Mouse (Mus musculus): ENCODE results near the gene Slc39a11.
A peak's percentile ranks its signal among the peaks of the same experiment; 100 is the strongest.

The Slc39a11 gene

GRCm38 (mm10) chr11:113507716-113508480 is 142.0 kb downstream of the Slc39a11 start:
- DNase-seq (ENCODE audit: low spot score) = no peak

GRCm38 (mm10) chr11:113505551-113506160 is 144.2 kb downstream of the Slc39a11 start:
- no peak for DNase-seq (ENCODE audit: low spot score)

DNA sequence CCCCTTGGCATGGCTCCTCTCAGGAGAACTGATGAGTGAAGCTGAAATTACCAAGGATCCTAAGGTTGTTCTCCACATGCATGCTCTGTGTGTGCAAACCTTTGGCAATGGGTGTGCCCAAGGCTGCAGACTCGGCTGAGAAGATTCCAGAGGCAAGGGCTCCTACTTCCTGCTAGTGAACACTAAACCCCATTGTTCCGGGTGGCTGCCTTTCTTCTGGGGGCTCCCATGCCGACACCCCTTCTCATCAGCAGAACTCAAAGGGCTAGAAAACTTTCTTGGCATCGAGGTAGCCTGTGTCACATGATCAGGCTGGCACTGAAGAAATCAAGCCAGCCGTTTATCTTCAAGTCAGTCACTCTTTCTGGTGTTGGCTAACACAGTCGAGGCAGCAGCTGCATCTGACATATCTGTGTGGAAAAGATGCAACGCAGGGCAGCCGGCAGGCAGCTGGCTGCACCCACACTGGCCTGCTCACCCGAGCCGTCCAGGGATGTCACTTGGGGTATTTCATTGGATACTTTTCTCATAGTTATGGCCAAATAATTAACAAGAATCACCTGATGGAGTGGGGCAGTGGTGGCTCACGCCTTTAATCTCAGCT is 145.3 kb downstream of the Slc39a11 start:
- DNase-seq (ENCODE audit: low spot score) = no peak

- DNase-seq (ENCODE audit: low spot score) = no peak
These were observed 146.9 kb downstream of the Slc39a11 start for GRCm38 (mm10) chr11:113502968-113503367.

DNA sequence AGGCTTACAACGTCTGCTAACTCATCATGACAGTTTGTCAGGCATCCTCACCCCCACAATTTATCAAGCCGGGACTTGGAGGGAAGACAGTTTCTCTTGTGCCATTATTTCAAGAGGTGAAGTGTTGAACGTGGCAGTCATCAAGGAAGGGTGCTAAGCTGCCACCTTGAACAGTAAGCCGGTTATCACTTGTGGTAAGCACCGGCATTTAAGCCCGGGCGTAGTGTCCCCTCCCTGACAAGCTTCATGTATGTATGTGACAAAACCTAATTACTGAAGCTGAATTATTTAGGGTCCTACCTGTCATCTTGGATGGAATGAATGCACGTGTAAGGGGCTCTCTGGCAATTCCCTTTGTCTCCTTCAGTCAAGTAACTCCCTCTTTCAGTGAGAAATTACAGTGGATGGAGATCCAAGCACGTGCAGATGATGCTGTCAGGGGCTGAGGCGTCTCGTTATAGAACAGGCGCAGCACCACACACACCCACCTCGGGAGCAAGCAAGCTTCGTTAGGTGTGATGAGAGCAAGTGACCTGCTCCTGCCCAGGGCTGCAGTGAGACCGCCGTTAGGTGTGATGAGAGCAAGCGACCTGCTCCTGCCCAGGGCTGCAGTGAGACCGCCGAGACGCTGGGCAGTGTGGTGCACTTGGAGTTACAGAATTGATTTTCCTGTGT is 149.1 kb downstream of the Slc39a11 start:
- no peak for DNase-seq (ENCODE audit: low spot score)

GRCm38 (mm10) chr11:113498889-113499288 is 151.0 kb downstream of the Slc39a11 start:
- peak; percentile 15 for DNase-seq (ENCODE audit: low spot score)

- DNase-seq (ENCODE audit: low spot score) = no peak
These were observed 155.8 kb downstream of the Slc39a11 start for GRCm38 (mm10) chr11:113494021-113494546.

DNA sequence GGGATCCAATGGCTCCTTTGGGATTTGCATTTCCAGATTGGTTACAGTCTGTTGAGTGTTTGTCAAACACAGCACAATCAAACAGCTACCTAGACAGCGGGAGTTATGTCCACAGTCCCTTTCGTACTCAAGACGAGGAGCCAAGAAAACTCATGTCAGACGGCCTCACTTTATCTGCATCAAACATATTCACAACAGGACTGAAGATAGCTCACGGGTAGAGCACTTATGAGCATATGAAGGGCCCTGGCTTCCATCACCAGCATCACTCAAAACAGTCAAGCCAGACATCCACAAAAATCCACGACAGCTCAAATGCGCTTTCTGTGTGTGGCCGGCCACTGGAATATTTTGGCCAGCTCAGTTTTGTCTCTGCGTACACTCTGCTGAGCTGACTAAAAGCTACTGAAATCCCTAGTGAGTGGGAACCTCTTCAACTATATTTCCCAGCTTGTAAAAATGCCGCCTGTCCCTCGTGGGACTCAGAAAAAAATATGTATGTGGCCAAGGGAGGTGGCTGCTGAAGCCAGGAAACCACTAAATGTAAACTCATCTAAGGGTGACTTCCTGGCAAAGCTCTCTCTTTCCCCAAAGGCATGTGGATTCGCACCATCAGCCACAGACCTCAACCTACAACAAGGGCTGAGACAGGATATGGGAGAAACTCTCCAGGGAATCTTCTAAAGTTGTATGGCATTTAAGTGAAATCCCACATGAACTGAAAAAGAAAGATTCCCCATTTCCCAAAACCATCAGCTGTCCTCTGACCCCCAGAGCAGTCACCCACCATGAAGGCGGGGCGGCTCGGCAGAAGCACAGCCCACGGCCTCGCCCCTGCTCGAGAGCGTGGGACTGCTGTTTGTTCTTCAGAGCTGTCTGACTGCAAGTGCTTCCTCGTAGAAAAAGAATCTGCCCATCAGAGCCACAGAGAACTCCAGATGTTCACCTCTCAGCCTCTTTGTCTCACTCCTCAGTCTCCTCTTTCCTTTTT is 159.1 kb downstream of the Slc39a11 start:
- DNase-seq (ENCODE audit: low spot score) = no peak

DNA sequence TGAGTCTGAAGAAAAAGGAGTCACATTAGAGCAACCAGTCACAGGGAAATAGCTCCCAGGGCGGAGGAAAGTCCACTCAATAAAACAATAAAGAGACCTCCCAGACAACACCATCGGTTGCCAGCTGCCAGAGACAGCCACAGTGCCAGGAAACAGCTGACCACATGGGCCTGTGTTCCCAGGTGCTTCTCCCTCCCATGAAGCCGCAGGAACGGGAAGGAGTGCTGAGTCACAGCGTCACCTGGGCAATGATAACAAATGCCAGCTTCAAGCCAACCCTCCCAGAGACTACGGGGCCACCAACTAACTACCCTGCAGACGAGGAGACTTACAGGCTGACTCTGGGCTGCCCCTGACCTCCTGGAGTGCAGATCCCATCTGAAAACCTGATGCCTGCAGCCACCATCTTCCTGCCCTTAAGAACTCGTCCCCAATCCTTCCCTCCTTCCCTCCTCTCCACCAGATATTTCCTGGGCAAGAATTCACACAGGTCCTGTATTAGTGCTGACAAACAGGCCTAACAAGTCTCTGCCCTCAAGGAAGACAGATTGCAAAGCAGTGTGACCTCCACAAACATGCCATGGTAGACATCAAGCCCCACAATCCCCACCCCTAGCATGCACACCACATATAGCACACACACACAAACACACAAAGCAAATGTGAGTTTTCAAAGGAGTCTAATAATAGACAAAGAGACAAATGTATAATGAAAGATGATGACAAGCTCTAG is 162.1 kb downstream of the Slc39a11 start:
- peak; percentile 6 for DNase-seq (ENCODE audit: low spot score)

DNA sequence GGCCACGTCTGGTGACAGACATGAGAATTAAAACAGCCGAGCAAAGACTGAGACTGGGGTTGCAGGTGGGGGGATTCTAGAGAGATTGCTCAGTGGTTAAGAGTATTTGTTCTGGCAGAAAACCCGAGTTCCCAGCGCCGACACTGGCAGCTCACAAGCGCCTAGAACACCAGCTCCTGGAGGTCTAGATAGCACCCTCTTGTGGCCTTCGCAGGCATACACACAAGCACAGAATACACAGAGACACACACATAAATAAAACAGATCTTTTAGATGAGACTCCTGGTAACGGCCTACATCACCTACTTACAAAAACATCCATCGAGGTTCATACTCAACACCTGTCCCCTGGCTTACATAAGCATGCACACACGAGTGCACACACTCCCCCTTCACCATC is 165.8 kb downstream of the Slc39a11 start:
- no peak for DNase-seq (ENCODE audit: low spot score)

- no peak for DNase-seq (ENCODE audit: low spot score)
These were observed 172.3 kb downstream of the Slc39a11 start for GRCm38 (mm10) chr11:113477550-113477949.

GRCm38 (mm10) chr11:113476720-113477119 is 173.2 kb downstream of the Slc39a11 start:
- DNase-seq (ENCODE audit: low spot score) = no peak

GRCm38 (mm10) chr11:113475491-113475890 is 174.4 kb downstream of the Slc39a11 start:
- DNase-seq (ENCODE audit: low spot score) = no peak

GRCm38 (mm10) chr11:113473998-113474534 is 175.8 kb downstream of the Slc39a11 start:
- no peak for DNase-seq (ENCODE audit: low spot score)

DNA sequence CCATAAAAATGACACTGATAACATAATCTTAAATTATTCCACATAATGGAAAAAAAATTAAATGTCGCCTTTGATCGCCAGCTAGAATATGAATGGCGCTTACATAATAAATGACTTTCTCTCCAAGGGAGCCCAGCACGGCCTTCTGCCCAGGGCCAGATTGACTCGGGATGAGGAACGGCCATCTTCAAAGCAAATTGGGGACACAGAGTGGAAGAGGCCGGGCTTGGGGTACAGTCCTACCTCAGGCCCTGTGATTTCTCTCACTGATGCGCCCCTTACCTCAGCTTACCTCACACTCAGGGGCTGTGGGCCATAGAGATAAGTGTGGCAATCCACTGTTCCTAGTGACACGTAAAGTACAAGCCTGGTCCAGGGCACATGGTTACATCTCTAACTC is 177.9 kb downstream of the Slc39a11 start:
- DNase-seq (ENCODE audit: low spot score) = no peak

- no peak for DNase-seq (ENCODE audit: low spot score)
These were observed 179.7 kb downstream of the Slc39a11 start for GRCm38 (mm10) chr11:113469919-113470785.

DNA sequence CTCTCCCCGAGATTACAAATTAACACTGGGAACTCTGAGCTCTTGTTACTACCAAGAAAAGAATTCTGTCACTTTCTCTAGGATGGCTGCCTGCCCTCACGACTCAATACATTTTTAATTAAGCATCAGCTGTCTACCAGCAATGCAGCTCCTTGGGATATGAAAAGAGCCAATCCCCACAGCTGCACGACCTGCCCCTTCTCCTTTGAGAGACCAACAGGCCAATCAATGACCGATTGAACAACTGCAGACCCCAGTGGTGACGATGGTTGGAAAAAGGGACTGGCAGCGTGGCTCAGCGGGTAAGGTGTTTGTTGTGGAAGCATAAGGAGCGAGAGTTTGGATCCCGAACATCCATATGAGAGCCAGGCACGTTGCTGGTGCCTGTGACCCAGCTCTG is 181.9 kb downstream of the Slc39a11 start:
- DNase-seq (ENCODE audit: low spot score) = no peak

- no peak for DNase-seq (ENCODE audit: low spot score)
These were observed 182.5 kb downstream of the Slc39a11 start for GRCm38 (mm10) chr11:113467313-113467811.

DNA sequence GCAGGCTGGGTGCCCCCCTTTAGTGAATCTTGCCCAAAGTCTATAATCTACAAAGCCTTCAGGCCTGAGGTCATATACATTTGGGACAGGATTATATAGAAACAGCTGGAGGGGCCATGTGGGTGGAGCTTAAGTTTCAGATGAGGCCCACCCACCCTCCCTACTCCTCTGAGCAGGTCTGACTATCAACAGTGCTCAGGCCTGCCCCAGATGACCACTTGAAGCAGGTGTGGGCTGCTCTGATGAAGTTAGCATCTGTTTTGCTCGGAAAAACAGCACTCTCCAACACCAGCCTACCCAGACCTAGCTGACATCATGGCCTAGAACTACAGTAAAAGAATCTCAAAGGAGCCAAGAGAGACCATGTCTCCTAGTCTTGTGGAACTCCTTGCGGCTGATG is 189.8 kb downstream of the Slc39a11 start:
- DNase-seq (ENCODE audit: low spot score) = no peak
